Mouse (Mus musculus): ENCODE measurements at regions not wholly inside any gene's neighbourhood (a gene's known extent, or its start where the extent isn't known, plus 50 kb on each side); places are given as distances from the start of the nearest gene placed in this dataset.

- DNase-seq (ENCODE audit: low spot score in 2 of 2) = no peak
Measured at GRCm38 (mm10) chr3:82207321-82207720, 61.7 kb upstream of the Gucy1a1 start.

Data from frontal cortex, postnatal 14 days (tissue).